Mouse (Mus musculus): ENCODE data around the gene Sh3glb2. TPM values are rescaled to one million over a fixed set of nuclear protein-coding genes. Genes with fewer than 3 reads are reported as not detected.

Sh3glb2 gene
- total and polyA plus RNA-seq, 2 experiments from 2014 or later: 171 to 410 TPM

GRCm38 (mm10) chr2:30356906-30357305 lies 2.2 kb downstream of the Sh3glb2 start:
- no peak overlapping the region for H3K27ac ChIP-seq
- no peaks in the 10 kb centered on the region for H3K9me3 ChIP-seq (ENCODE audit: low read length)
- no peak for TF ChIP-seq CTCF (IDR thresholded peaks at IDR 0.05; ENCODE audit: low read depth)
- WGBS: 67% methylated on average over 9 of the region's 9 CpGs
- H3K9ac ChIP-seq (replicated peaks; ENCODE audit: low read length): 0 out of 2 replicates have a peak overlapping the region, but pooled peaks have one; percentile 81
- peaks cover 15% of the 10 kb centered on the region for H3K36me3 ChIP-seq (ENCODE audit: insufficient read depth, low read length)
- ATAC-seq (no peak), DNase-seq (ENCODE audit: low spot score) (no peak)
- no peak overlapping the region for H3K4me3 ChIP-seq (ENCODE audit: low read length)
- H3K27me3 ChIP-seq (ENCODE audit: insufficient read depth, low read length): no peaks in the 10 kb centered on the region
- peaks cover 12% of the 10 kb centered on the region for H3K4me1 ChIP-seq (ENCODE audit: insufficient read depth, low read length)
- no peak overlapping the region for H3K4me2 ChIP-seq (ENCODE audit: low read depth, low read length)

- 50% methylated on average over 4 of the region's 4 CpGs for WGBS
- Histone ChIP-seq H3K4me3 (ENCODE audit: low read length) (no peak overlapping the region), H3K27me3 (ENCODE audit: insufficient read depth, low read length) (no peaks in the 10 kb centered on the region), H3K9me3 (ENCODE audit: low read length) (no peaks in the 10 kb centered on the region), H3K4me1 (ENCODE audit: insufficient read depth, low read length) (peaks cover 12% of the 10 kb centered on the region), H3K27ac (no peak overlapping the region), H3K9ac (replicated peaks; ENCODE audit: low read length) (no peak overlapping the region), H3K4me2 (ENCODE audit: low read depth, low read length) (no peak overlapping the region), H3K36me3 (ENCODE audit: insufficient read depth, low read length) (peaks cover 15% of the 10 kb centered on the region)
- no peak for ATAC-seq
- TF ChIP-seq CTCF (IDR thresholded peaks at IDR 0.05; ENCODE audit: low read depth): no peak
- DNase-seq (ENCODE audit: low spot score): no peak
Observed at GRCm38 (mm10) chr2:30356266-30356665, 2.9 kb downstream of the Sh3glb2 start.

- WGBS: 45% methylated on average over 4 of the region's 4 CpGs
- no peak overlapping the region for H3K27ac ChIP-seq
- ATAC-seq: no peak
- H3K4me3 ChIP-seq (ENCODE audit: low read length): no peak overlapping the region
- peaks cover 15% of the 10 kb centered on the region for H3K36me3 ChIP-seq (ENCODE audit: insufficient read depth, low read length)
- no peak for DNase-seq (ENCODE audit: low spot score)
- peaks cover 12% of the 10 kb centered on the region for H3K4me1 ChIP-seq (ENCODE audit: insufficient read depth, low read length)
- H3K27me3 ChIP-seq (ENCODE audit: insufficient read depth, low read length): no peaks in the 10 kb centered on the region
- no peak for TF ChIP-seq CTCF (IDR thresholded peaks at IDR 0.05; ENCODE audit: low read depth)
- no peaks in the 10 kb centered on the region for H3K9me3 ChIP-seq (ENCODE audit: low read length)
- H3K9ac ChIP-seq (replicated peaks; ENCODE audit: low read length): no peak overlapping the region
- H3K4me2 ChIP-seq (ENCODE audit: low read depth, low read length): no peak overlapping the region
Observed at GRCm38 (mm10) chr2:30355861-30356260, 3.3 kb downstream of the Sh3glb2 start.

- peak; percentile 57 for TF ChIP-seq CTCF (IDR thresholded peaks at IDR 0.05; ENCODE audit: low read depth)
- H3K4me1 ChIP-seq (ENCODE audit: insufficient read depth, low read length): no peaks in the 10 kb centered on the region
- H3K27me3 ChIP-seq (ENCODE audit: insufficient read depth, low read length): no peaks in the 10 kb centered on the region
- ATAC-seq: no peak
- 83% methylated on average over 2 of the region's 2 CpGs for WGBS
- H3K36me3 ChIP-seq (ENCODE audit: insufficient read depth, low read length): peaks cover 52% of the 10 kb centered on the region
- no peaks in the 10 kb centered on the region for H3K9me3 ChIP-seq (ENCODE audit: low read length)
- no peak overlapping the region for H3K4me2 ChIP-seq (ENCODE audit: low read depth, low read length)
- no peak overlapping the region for H3K4me3 ChIP-seq (ENCODE audit: low read length)
- no peak for DNase-seq (ENCODE audit: low spot score)
- no peak overlapping the region for H3K9ac ChIP-seq (replicated peaks; ENCODE audit: low read length)
- no peak overlapping the region for H3K27ac ChIP-seq
Observed at GRCm38 (mm10) chr2:30351149-30351548, 8.0 kb downstream of the Sh3glb2 start.

GRCm38 (mm10) chr2:30349196-30349595 lies 9.9 kb downstream of the Sh3glb2 start:
- 87% methylated on average over 6 of the region's 6 CpGs for WGBS
- Histone ChIP-seq H3K36me3 (ENCODE audit: insufficient read depth, low read length) (peaks cover 66% of the 10 kb centered on the region), H3K9ac (replicated peaks; ENCODE audit: low read length) (no peak overlapping the region), H3K4me1 (ENCODE audit: insufficient read depth, low read length) (no peaks in the 10 kb centered on the region), H3K27me3 (ENCODE audit: insufficient read depth, low read length) (no peaks in the 10 kb centered on the region), H3K4me2 (ENCODE audit: low read depth, low read length) (no peak overlapping the region), H3K9me3 (ENCODE audit: low read length) (no peaks in the 10 kb centered on the region), H3K4me3 (ENCODE audit: low read length) (no peak overlapping the region), H3K27ac (no peak overlapping the region)
- TF ChIP-seq CTCF (IDR thresholded peaks at IDR 0.05; ENCODE audit: low read depth): no peak
- DNase-seq (ENCODE audit: low spot score) (no peak), ATAC-seq (no peak)

GRCm38 (mm10) chr2:30345971-30346676 lies 13.0 kb downstream of the Sh3glb2 start:
- Histone ChIP-seq H3K27me3 (ENCODE audit: insufficient read depth, low read length) (no peaks in the 10 kb centered on the region), H3K36me3 (ENCODE audit: insufficient read depth, low read length) (peaks cover 77% of the 10 kb centered on the region), H3K4me3 (ENCODE audit: low read length) (no peak overlapping the region), H3K9me3 (ENCODE audit: low read length) (no peaks in the 10 kb centered on the region), H3K4me2 (ENCODE audit: low read depth, low read length) (no peak overlapping the region), H3K9ac (replicated peaks; ENCODE audit: low read length) (no peak overlapping the region), H3K27ac (no peak overlapping the region), H3K4me1 (ENCODE audit: insufficient read depth, low read length) (no peaks in the 10 kb centered on the region)
- TF ChIP-seq CTCF (IDR thresholded peaks at IDR 0.05; ENCODE audit: low read depth): no peak
- WGBS: 84% methylated on average over 7 of the region's 7 CpGs
- ATAC-seq (no peak), DNase-seq (ENCODE audit: low spot score) (no peak)

GRCm38 (mm10) chr2:30343601-30344137 lies 15.5 kb downstream of the Sh3glb2 start:
- no peaks in the 10 kb centered on the region for H3K27me3 ChIP-seq (ENCODE audit: insufficient read depth, low read length)
- H3K9me3 ChIP-seq (ENCODE audit: low read length): no peaks in the 10 kb centered on the region
- H3K27ac ChIP-seq: peak overlapping the region; percentile 26; the same call in 1 of the 2 replicates
- TF ChIP-seq CTCF (IDR thresholded peaks at IDR 0.05; ENCODE audit: low read depth): peak; percentile 25; the same call in 1 of the 2 replicates
- H3K4me3 ChIP-seq (ENCODE audit: low read length): no peak overlapping the region
- peaks cover 73% of the 10 kb centered on the region for H3K36me3 ChIP-seq (ENCODE audit: insufficient read depth, low read length)
- no peaks in the 10 kb centered on the region for H3K4me1 ChIP-seq (ENCODE audit: insufficient read depth, low read length)
- no peak overlapping the region for H3K9ac ChIP-seq (replicated peaks; ENCODE audit: low read length)
- ATAC-seq (peak; percentile 34; the same call in 1 of the 2 replicates), DNase-seq (ENCODE audit: low spot score) (peak; percentile 43)
- no peak overlapping the region for H3K4me2 ChIP-seq (ENCODE audit: low read depth, low read length)
- WGBS: 50% methylated on average over 14 of the region's 14 CpGs

Data from hindbrain, postnatal 0 days (tissue).